Mouse (Mus musculus) limb, embryonic 12.5 days (tissue): ENCODE measurements around the gene Wdr31. TPM values are rescaled to one million over a fixed set of nuclear protein-coding genes. Genes with fewer than 3 reads are reported as not detected.

ENCODE experiments used
- ATAC-seq: fragments of 200-750 bp; cut with Nextera tagmentation; 2 replicates; pipeline ENCODE4 v1.8.0; 2017; ENCODE audit warnings: low read depth, moderate TSS enrichment; ENCODE audit not compliant: insufficient number of reproducible peaks, insufficient read depth, low FRiP score, low TSS enrichment
- H3K27ac ChIP-seq: fragments of 300-500 bp; sonication (generic); 2 replicates; pipeline ENCODE4 v1.5.1; 2016; ENCODE audit warnings: mild to moderate bottlenecking, moderate library complexity
- H3K27me3 ChIP-seq: fragments of 300-500 bp; sonication (generic); 2 replicates; pipeline ENCODE4 v1.6.1; 2016; ENCODE audit warnings: mild to moderate bottlenecking, moderate library complexity
- H3K36me3 ChIP-seq: fragments of 300-500 bp; sonication (generic); 2 replicates; pipeline ENCODE4 v1.6.1; 2016; ENCODE audit warnings: mild to moderate bottlenecking, moderate library complexity
- H3K4me1 ChIP-seq: fragments of 300-500 bp; sonication (generic); replicated peaks from 2 replicates; pipeline ENCODE4 v1.6.1; 2016
- H3K4me2 ChIP-seq: fragments of 300-500 bp; sonication (generic); 2 replicates; pipeline ENCODE4 v1.6.1; 2016; ENCODE audit warnings: mild to moderate bottlenecking, moderate library complexity
- H3K4me3 ChIP-seq: fragments of 300-500 bp; sonication (generic); replicated peaks from 2 replicates; pipeline ENCODE4 v1.5.1; 2016; ENCODE audit warnings: mild to moderate bottlenecking
- H3K9ac ChIP-seq: fragments of 300-500 bp; sonication (generic); replicated peaks from 2 replicates; pipeline ENCODE4 v1.6.1; 2016; ENCODE audit warnings: mild to moderate bottlenecking, moderate library complexity
- H3K9me3 ChIP-seq: fragments of 300-500 bp; sonication (generic); 2 replicates; pipeline ENCODE4 v1.6.1; 2016; ENCODE audit warnings: mild to moderate bottlenecking, moderate library complexity
- WGBS: fragments of 180-500 bp; shearing (Covaris S2); methylation state at CpG from one replicate; pipeline ENCODE4 v1.1.7; 2016; 5-methylcytosine and 5-hydroxymethylcytosine counted together
- polyA plus RNA-seq: library from polyadenylated mRNA; unstranded; fragments of >200 nt; fragmentation: Nextera tagmentation; extraction: Ambion mirVana; gene quantifications from 2 replicates; pipeline ENCODE4 v1.2.1, GENCODE M21; 2016

The Wdr31 gene
- polyA plus RNA-seq = 9.6 and 11.1 TPM in 2 replicates

DNA sequence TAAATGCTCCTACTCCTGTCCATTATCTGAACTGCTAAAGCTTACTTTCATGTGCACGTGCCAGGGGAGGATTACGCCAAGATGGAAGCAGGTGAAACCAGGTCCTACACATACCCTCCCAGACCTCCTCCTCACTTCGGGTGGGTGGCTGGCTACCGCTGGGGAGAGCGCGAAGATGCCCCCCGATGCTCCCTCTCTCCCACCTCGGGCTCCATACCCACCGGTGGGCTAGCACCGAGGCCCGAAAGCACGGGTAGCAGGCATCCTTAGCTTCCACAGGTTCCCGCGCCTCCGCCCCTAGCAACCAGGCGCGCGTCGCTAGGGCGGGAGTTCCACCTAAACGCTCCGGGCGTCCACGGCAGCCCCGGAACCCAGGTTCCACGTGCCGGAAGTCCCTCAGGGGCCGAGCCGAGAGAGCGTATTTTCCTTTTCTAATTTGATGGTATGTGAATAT is at the start of gene Wdr31:
Wdr31 (minus strand) TSS at position 299 of the 454 bp plus-strand sequence.
- no peak within 1 kb of the TSS for H3K27ac ChIP-seq
- WGBS = under 1% methylated on average over 30 of the region's 30 CpGs
- ATAC-seq = peak; percentile 82

DNA sequence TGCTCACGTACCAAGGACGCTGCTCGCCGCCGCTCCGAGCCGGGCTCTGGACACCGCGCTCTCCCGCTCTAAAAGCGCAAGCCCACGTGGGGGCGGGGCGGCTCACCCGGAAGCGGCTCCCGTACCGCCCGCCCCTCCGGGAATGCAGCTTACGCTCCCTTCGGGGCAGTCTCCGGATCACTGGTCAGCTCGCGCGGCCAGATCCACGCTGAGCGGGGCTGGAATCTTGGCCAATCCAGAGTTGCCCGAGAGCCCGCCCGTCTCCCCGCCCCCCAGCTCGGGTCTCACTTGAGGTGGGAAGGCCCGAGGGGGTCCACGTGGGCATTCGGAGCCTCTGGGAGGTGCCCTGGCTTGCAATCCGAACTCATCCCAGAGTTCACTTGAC is 49.1 kb upstream of the Wdr31 start, which contains the start of gene Alad:
Alad (minus strand) TSS at position 70 of the 385 bp plus-strand sequence.
- under 1% methylated on average over 37 of the region's 37 CpGs for WGBS

More for the DNA sequence above, at the start of gene Wdr31:
- Histone ChIP-seq H3K4me2 (peak within 1 kb of the TSS; percentile 75), H3K4me3 (peak within 1 kb of the TSS; percentile 63), H3K27me3 (no peaks in the 10 kb centered on the region; the same call in 1 of the 2 replicates), H3K9me3 (no peaks in the 10 kb centered on the region), H3K9ac (peak within 1 kb of the TSS; percentile 68), H3K36me3 (no peaks in the 10 kb centered on the region), H3K4me1 (no peaks in the 10 kb centered on the region)

DNA sequence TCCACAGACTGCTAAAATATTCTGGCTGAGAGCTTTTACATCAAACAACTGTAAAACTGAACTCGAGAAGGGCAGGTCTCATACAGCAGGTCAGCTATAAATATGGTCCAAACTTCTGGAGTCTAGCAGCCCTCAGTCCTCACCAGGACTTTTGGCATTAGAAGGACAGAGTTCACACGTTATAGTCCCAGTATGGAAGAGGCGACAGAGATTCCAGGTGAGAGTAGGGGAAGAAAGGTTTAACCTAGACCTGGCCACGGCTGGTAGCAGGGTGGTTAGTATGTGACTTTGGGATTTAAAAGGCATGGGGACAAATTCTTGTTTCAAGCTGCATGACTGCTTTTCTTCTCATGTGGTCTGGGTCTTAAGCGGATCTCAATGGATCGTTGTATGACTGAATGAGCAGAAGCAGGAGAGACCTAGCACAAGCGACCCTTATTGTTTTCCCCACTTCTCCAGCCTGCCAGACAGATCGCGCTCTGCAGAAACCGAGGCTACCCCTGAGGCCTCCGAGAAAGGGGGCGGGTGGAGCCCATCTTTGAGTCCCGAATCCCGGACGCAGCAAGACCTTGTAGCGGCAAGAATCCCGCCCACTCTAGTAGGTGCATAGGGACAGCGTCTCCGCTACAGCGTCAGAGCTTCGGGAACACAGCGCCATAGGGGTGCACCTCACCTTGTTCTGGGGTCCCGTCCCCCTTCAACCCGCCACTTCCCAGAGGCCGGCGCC is 48.6 kb upstream of the Wdr31 start:
- WGBS = 1% methylated on average over 26 of the region's 26 CpGs
- H3K9me3 ChIP-seq = no peaks in the 10 kb centered on the region
- H3K9ac ChIP-seq = peak overlapping the region; percentile 78
- peak overlapping the region; percentile 89 for H3K27ac ChIP-seq
- peaks cover 44% of the 10 kb centered on the region for H3K4me1 ChIP-seq
- H3K4me3 ChIP-seq = peak overlapping the region; percentile 73
- no peaks in the 10 kb centered on the region for H3K27me3 ChIP-seq
- ATAC-seq = peak; percentile 75
- H3K4me2 ChIP-seq = peak overlapping the region; percentile 68
- peaks cover 18% of the 10 kb centered on the region; the same call in 1 of the 2 replicates for H3K36me3 ChIP-seq

More for the DNA sequence above, 49.1 kb upstream of the Wdr31 start, which contains the start of gene Alad:
- ATAC-seq = peak; percentile 79
- Histone ChIP-seq H3K27ac (peak within 1 kb of the TSS; percentile 89), H3K4me3 (peak within 1 kb of the TSS; percentile 73), H3K9me3 (no peaks in the 10 kb centered on the region), H3K4me2 (peak within 1 kb of the TSS; percentile 68), H3K27me3 (no peaks in the 10 kb centered on the region), H3K36me3 (peaks cover 18% of the 10 kb centered on the region; the same call in 1 of the 2 replicates), H3K4me1 (peaks cover 45% of the 10 kb centered on the region), H3K9ac (peak within 1 kb of the TSS; percentile 78)

DNA sequence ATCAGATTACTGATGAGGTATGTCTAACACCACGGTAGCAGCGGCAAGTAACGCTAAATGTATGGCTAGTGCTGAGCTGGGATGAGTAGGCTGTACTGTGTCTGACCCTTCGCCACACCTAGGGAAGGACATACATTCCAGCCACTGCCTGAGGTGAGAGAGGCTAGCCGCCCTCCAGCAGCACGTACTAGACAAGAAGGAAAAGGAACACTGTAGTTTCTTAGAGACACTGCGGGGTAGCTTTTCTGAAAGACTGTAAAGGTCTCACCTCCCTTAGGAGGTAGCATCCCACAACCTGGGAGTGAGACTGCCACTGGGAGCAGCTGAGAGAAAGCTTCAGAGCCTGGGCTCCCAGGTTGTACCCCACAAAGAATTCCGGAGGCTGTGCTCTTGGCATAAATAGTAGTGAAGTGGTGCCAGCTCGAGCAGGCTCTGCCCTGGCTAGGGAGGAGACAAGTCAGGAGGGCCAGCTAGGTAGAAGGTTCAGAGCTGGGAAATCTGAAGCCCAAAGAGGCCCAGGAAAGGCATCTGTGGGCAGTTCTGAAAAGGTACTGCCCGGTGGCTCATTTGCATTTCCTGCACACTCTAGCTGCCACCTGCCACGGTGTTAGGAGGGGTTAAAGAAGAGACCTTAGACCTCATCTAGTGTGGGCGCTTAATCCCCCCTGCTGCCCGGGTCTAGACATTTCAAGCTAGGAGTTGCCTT is 47.9 kb upstream of the Wdr31 start:
- WGBS = 51% methylated on average over 13 of the region's 13 CpGs
- Histone ChIP-seq H3K27ac (peak overlapping the region; percentile 89), H3K4me3 (peak overlapping the region; percentile 73), H3K36me3 (peaks cover 21% of the 10 kb centered on the region), H3K4me1 (peaks cover 36% of the 10 kb centered on the region), H3K27me3 (no peaks in the 10 kb centered on the region), H3K9ac (peak overlapping the region; percentile 78), H3K4me2 (peak overlapping the region; percentile 68), H3K9me3 (no peaks in the 10 kb centered on the region)
- ATAC-seq = peak; percentile 10; the same call in 1 of the 2 replicates

DNA sequence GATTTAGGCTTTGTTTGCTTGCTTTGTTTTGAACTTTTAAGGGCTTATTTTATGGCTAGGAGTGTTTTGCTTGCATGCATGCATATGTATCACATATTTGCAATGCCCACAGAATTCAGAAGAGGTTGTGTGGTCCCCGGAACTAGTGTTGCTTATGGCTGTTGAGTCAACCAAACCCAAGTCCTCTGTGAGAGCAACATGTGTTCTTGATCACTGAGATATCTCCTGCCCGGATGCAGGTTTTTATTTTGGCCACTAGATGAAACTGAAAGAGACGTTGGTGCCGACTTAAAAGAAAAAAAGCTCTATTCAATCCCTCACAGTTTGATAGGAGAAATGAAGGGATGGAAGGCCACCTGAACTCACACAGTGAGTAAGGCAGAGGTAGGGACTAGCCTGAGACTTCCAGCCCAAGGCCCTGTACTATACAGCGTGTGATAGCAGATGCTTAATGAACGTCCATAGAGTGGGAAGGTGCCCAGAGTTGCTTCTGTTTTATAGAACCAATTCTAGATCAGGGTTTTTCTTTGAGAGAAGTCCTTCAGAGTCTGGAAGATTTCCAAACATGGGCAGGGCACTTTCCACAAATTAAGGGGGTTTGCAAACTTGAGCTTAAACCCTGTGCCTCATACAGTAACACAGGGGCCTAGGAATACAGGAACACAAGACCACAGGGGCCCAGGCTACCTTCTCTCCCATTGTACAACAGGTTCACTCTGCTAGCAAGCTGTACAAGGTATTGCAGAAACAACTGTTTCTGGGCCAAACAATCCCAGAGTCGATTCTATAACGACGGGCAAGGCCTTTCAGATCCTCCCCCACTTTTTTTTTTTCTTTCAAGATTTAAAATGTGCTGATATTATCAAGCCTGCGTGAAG is 47.1 kb upstream of the Wdr31 start:
- peak overlapping the region; percentile 78; the same call in 1 of the 2 replicates for H3K9ac ChIP-seq
- H3K4me2 ChIP-seq = peak overlapping the region; percentile 68
- peaks cover 21% of the 10 kb centered on the region for H3K36me3 ChIP-seq
- no peaks in the 10 kb centered on the region for H3K27me3 ChIP-seq
- 73% methylated on average over 10 of the region's 10 CpGs for WGBS
- H3K9me3 ChIP-seq = no peaks in the 10 kb centered on the region
- peaks cover 33% of the 10 kb centered on the region for H3K4me1 ChIP-seq
- peak overlapping the region; percentile 73; the same call in 1 of the 2 replicates for H3K4me3 ChIP-seq
- ATAC-seq = no peak
- no peak overlapping the region; the same call in 1 of the 2 replicates for H3K27ac ChIP-seq

DNA sequence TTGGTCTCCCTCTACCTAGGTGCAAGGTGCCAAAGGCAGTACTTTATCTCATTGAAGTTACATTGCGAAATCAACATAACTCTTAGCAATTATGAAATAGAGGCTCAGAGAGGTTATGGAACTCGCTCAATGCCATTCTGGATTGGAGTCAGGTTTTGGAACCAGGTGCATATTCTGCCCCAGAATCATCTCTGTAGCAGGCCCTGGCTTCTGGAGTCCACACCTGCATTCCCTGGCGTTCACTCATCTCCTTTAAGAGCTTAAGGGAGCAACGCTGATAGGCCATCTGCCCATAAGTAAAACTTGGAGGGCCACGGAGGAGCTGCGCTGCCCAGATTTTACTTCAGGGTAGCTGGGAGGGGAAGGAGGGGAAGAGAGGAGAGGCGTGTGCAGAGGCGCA is 46.4 kb upstream of the Wdr31 start:
- H3K36me3 ChIP-seq = peaks cover 22% of the 10 kb centered on the region
- H3K27me3 ChIP-seq = no peaks in the 10 kb centered on the region
- no peak overlapping the region for H3K27ac ChIP-seq
- WGBS = 83% methylated on average over 8 of the region's 8 CpGs
- H3K4me3 ChIP-seq = no peak overlapping the region
- no peaks in the 10 kb centered on the region for H3K9me3 ChIP-seq
- no peak for ATAC-seq
- peak overlapping the region; percentile 24; the same call in 1 of the 2 replicates for H3K9ac ChIP-seq
- H3K4me1 ChIP-seq = peaks cover 33% of the 10 kb centered on the region
- no peak overlapping the region; the same call in 1 of the 2 replicates for H3K4me2 ChIP-seq

DNA sequence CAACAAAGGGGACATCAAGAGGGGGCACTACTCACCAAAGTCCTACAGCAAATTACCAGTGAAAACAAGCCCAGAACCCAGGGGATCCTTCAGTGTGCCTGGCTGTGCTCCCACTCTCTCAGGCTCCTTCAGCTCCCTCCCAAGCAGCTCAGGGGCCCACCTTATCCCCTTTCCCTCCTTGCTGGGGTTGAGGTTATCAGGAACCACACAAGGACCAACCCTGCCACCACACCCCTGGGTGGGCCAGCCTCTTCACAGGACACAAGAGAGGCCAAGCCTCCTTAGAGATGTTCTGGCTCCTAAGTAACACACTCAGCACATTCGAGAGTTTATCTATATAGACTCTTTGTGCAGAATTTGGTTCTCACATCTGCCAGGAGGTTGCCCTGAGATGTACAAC is 45.9 kb upstream of the Wdr31 start:
- Histone ChIP-seq H3K9me3 (no peaks in the 10 kb centered on the region), H3K27ac (peak overlapping the region; percentile 41; the same call in 1 of the 2 replicates), H3K4me2 (0 out of 2 replicates have a peak overlapping the region, but pooled peaks have one; percentile 6), H3K4me1 (peaks cover 33% of the 10 kb centered on the region), H3K27me3 (no peaks in the 10 kb centered on the region), H3K4me3 (no peak overlapping the region), H3K9ac (peak overlapping the region; percentile 24; the same call in 1 of the 2 replicates), H3K36me3 (peaks cover 26% of the 10 kb centered on the region)
- 88% methylated on average over 1 of the region's 1 CpGs for WGBS
- ATAC-seq = no peak

DNA sequence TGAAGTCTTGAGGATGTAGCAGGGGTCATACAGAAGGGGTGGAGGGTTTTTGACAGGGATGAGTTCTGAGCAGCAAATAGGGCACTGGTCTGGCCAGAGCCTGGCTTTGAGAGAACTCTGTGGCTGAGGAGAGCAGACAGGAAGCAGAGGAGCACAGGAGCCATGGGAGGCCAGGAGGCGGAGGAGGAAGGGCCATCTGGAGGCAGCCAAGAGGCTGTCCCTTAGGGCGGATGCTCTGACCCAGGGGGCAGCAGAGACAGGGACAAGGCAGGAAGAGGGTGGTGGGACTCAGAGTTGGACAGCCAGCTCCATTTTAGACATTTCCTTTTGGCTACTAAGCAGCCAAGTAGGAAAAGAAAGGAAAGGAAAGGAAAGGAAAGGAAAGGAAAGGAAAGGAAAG is 45.4 kb upstream of the Wdr31 start:
- H3K36me3 ChIP-seq = peaks cover 31% of the 10 kb centered on the region
- ATAC-seq = no peak
- WGBS = 19% methylated on average over 2 of the region's 2 CpGs
- no peaks in the 10 kb centered on the region for H3K9me3 ChIP-seq
- peaks cover 33% of the 10 kb centered on the region for H3K4me1 ChIP-seq
- H3K4me3 ChIP-seq = no peak overlapping the region
- no peak overlapping the region; the same call in 1 of the 2 replicates for H3K9ac ChIP-seq
- 0 out of 2 replicates have a peak overlapping the region, but pooled peaks have one; percentile 6 for H3K4me2 ChIP-seq
- H3K27me3 ChIP-seq = no peaks in the 10 kb centered on the region
- H3K27ac ChIP-seq = no peak overlapping the region

DNA sequence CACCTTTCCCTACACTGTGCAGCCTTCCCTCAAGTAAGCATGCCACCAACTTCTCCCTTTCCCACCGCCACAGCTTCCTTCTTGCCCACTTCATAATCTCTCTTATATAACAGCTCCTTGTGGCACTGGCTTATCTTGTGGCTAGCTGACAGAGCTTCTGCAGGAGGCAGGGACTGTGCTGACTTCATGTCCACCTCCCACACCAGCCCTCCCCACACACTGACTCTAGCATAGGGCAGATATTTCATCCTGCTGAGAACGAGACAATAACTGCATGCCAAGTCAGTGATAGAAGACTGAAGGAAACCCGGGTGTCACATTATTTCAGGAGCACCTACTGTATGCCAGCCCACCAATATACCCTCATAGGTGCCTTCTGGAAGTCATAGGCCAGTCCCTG is 44.8 kb upstream of the Wdr31 start:
- 88% methylated on average over 3 of the region's 3 CpGs for WGBS
- H3K9ac ChIP-seq = no peak overlapping the region
- no peak overlapping the region for H3K4me3 ChIP-seq

DNA sequence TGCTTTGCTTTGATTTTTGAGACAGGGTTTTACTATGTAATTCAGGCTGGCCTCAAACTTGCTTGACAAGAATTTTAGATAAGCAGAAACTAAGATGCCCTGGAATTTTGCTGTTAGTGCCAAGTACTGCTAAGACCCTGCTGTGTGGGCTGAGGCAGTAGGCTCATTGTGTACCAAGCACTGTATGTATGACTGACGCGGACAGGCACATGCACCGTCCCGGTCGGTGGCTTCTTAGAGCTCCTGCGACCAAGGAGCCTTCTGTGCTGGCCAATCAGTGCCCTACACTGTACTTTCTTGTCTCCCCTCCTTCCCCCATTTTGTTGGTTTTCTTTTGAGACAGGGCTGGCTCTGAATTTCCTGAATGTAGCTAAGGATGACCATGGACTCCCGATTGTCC is 44.3 kb upstream of the Wdr31 start:
- Histone ChIP-seq H3K4me2 (no peak overlapping the region), H3K4me3 (no peak overlapping the region), H3K27me3 (no peaks in the 10 kb centered on the region), H3K4me1 (peaks cover 33% of the 10 kb centered on the region), H3K9me3 (no peaks in the 10 kb centered on the region), H3K9ac (no peak overlapping the region), H3K36me3 (peaks cover 42% of the 10 kb centered on the region), H3K27ac (no peak overlapping the region)
- no peak for ATAC-seq
- WGBS = 89% methylated on average over 7 of the region's 7 CpGs

More for the DNA sequence above, 44.8 kb upstream of the Wdr31 start:
- Histone ChIP-seq H3K36me3 (peaks cover 37% of the 10 kb centered on the region), H3K27me3 (no peaks in the 10 kb centered on the region), H3K4me2 (no peak overlapping the region), H3K27ac (no peak overlapping the region), H3K9me3 (no peaks in the 10 kb centered on the region), H3K4me1 (peaks cover 33% of the 10 kb centered on the region)
- no peak for ATAC-seq
